Mouse (Mus musculus): ENCODE results near the gene Ergic1.

- TF ChIP-seq CTCF (IDR thresholded peaks at IDR 0.05; ENCODE audit: insufficient read depth, low read length) (no peak), POLR2A (IDR thresholded peaks at IDR 0.05; ENCODE audit: borderline replicate concordance, extremely low read depth, low read depth, low read length) (no peak)
Measured at GRCm38 (mm10) chr17:26691110-26691509, 129.8 kb downstream of the Ergic1 start.

Measured in lung, adult 2 months (tissue).